Mouse (Mus musculus) brain, embryonic 14.5 days (tissue): ENCODE measurements at regions not wholly inside any gene's neighbourhood (a gene's known extent, or its start where the extent isn't known, plus 50 kb on each side); places are given as distances from the start of the nearest gene placed in this dataset.

Experiments used
- CTCF ChIP-seq: fragments of 200-500 bp; IDR thresholded peaks from 2 replicates; pipeline ENCODE4 v1.5.1; 2012; ENCODE audit warnings: inconsistent platforms, mild to moderate bottlenecking, moderate library complexity, borderline replicate concordance; ENCODE audit not compliant: insufficient read depth, insufficient read length; ENCODE audit errors: extremely low read depth
- POLR2A ChIP-seq: fragments of 200-500 bp; IDR thresholded peaks from 2 replicates; pipeline ENCODE4 v1.6.1; 2012; ENCODE audit warnings: mild to moderate bottlenecking, inconsistent platforms, borderline replicate concordance; ENCODE audit not compliant: poor library complexity, insufficient read depth, insufficient read length, severe bottlenecking; ENCODE audit errors: extremely low read depth

GRCm38 (mm10) chr12:94150143-94150542, 1541.9 kb upstream of the Flrt2 start:
- no peak for TF ChIP-seq POLR2A
- no peak for TF ChIP-seq CTCF
